Mouse (Mus musculus): ENCODE measurements around the gene Trim24. TPM values are rescaled to one million over a fixed set of nuclear protein-coding genes. Genes with fewer than 3 reads are reported as not detected.

The Trim24 gene
- polyA plus RNA-seq, 1 experiment from 2014 or later = 10.7 TPM

DNA sequence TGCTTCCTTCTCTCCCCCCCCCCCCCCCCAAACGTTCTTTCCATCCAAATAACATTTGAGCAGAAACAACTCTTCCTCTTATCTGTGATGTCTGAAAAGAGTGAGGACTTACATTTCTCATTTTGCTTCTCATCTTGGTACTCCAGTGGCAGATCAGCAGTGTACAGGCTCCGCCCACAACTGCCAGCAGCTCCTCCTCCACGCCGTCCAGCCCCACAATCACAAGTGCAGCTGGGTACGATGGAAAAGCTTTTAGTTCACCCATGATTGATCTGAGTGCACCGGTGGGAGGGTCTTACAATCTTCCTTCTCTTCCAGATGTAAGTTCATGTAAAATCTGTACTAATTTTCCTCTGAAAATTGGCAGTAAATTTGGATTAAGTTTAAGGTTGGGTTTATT lies 80.7 kb downstream of the Trim24 start:
- Histone ChIP-seq H3K27ac (no peak overlapping the region), H3K27me3 (replicated peaks) (no peaks in the 10 kb centered on the region), H3K4me3 (replicated peaks) (no peak overlapping the region), H3K9me3 (no peaks in the 10 kb centered on the region), H3K4me2 (no peak overlapping the region), H3K36me3 (peaks cover 9% of the 10 kb centered on the region), H3K9ac (no peak overlapping the region), H3K4me1 (no peaks in the 10 kb centered on the region)
- ATAC-seq (ENCODE audit: insufficient read depth, low FRiP score, low read depth) = no peak
- 84% methylated on average over 6 of the region's 6 CpGs for WGBS

GRCm38 (mm10) chr6:37967386-37967785 lies 96.8 kb downstream of the Trim24 start:
- WGBS = 77% methylated on average over 4 of the region's 4 CpGs
- Histone ChIP-seq H3K4me1 (no peaks in the 10 kb centered on the region), H3K4me2 (no peak overlapping the region), H3K9me3 (no peaks in the 10 kb centered on the region), H3K36me3 (peaks cover 12% of the 10 kb centered on the region; the same call in 1 of the 2 replicates), H3K9ac (no peak overlapping the region), H3K27me3 (replicated peaks) (no peaks in the 10 kb centered on the region), H3K27ac (no peak overlapping the region), H3K4me3 (replicated peaks) (no peak overlapping the region)
- no peak for ATAC-seq (ENCODE audit: insufficient read depth, low FRiP score, low read depth)

DNA sequence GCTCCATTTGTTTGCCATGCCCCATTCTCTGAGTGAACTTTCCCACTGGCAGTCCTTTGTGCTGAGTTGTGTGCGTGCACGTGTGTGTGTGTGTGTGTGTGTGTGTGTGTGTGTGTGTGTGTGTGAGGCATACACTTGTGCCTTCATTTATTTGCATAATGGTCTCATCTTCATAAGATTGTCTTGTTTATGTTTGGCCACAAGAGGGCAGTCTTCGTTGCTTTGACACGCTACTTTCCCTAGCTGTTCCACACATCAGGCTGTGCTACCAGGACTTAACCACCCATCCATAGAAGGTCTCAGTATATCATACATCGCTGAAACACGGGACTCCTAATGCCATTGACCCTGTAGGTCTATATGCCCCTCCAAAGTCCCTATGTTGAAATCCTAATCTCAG lies 136.8 kb downstream of the Trim24 start:
- H3K36me3 ChIP-seq = no peaks in the 10 kb centered on the region
- H3K27me3 ChIP-seq (replicated peaks) = no peaks in the 10 kb centered on the region
- no peak overlapping the region for H3K4me2 ChIP-seq
- H3K9ac ChIP-seq = no peak overlapping the region
- no peaks in the 10 kb centered on the region for H3K9me3 ChIP-seq
- 9% methylated on average over 6 of the region's 6 CpGs for WGBS
- no peaks in the 10 kb centered on the region for H3K4me1 ChIP-seq
- H3K27ac ChIP-seq = no peak overlapping the region
- no peak for ATAC-seq (ENCODE audit: insufficient read depth, low FRiP score, low read depth)
- no peak overlapping the region for H3K4me3 ChIP-seq (replicated peaks)

GRCm38 (mm10) chr6:38012829-38013228 lies 142.2 kb downstream of the Trim24 start:
- H3K27me3 ChIP-seq (replicated peaks) = no peaks in the 10 kb centered on the region

More at GRCm38 (mm10) chr6:38012829-38013228, 142.2 kb downstream of the Trim24 start:
- Histone ChIP-seq H3K4me1 (no peaks in the 10 kb centered on the region), H3K4me2 (no peak overlapping the region), H3K9me3 (no peaks in the 10 kb centered on the region), H3K27ac (no peak overlapping the region), H3K4me3 (replicated peaks) (no peak overlapping the region), H3K36me3 (no peaks in the 10 kb centered on the region), H3K9ac (no peak overlapping the region)
- ATAC-seq (ENCODE audit: insufficient read depth, low FRiP score, low read depth) = no peak
- WGBS = 91% methylated on average over 2 of the region's 2 CpGs

Other genes starting within 250 kb of the Trim24 start
- gene Svopl, start 176.2 kb downstream of the Trim24 start, polyA plus RNA-seq (2015; fragmentation: Nextera tagmentation; extraction: Ambion mirVana) = 0.86 and 0.94 TPM in 2 replicates
- gene Tmem213, start 238.4 kb downstream of the Trim24 start, polyA plus RNA-seq (2015; fragmentation: Nextera tagmentation; extraction: Ambion mirVana) = 1.4 and 1.8 TPM in 2 replicates

Measured in stomach, embryonic 15.5 days (tissue).